Mouse (Mus musculus): ENCODE results near the gene Cryga.
"Not testable (repeated sequence)": the region's sequence is repeated elsewhere in the genome, so short reads cannot be mapped to it uniquely, and the experiment has no call there.

Gene Cryga

DNA sequence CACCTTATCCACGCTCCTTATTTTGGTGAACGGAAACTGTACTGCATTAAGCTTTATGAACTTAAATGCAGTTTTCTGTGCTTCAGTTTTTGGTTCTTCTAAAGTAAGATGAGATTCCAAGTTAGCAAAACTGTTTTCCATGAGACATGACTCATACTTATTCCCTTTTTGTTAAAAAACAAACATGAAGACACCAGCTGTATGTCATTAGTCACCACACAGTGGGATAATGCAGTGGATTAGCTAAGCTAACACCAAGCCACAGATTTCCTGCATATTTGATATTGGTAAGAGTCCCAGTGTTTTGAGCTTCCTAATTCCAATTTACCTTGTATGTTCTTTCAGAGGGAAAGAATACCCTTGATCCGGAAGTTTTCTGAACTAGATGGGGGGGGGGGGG, 11.6 kb downstream of the Cryga start:
- no peak for DNase-seq (ENCODE audit: low spot score in 2 of 2)

GRCm38 (mm10) chr1:65090370-65090769, 12.8 kb downstream of the Cryga start:
- DNase-seq (ENCODE audit: low spot score in 2 of 2) = no peak

DNA sequence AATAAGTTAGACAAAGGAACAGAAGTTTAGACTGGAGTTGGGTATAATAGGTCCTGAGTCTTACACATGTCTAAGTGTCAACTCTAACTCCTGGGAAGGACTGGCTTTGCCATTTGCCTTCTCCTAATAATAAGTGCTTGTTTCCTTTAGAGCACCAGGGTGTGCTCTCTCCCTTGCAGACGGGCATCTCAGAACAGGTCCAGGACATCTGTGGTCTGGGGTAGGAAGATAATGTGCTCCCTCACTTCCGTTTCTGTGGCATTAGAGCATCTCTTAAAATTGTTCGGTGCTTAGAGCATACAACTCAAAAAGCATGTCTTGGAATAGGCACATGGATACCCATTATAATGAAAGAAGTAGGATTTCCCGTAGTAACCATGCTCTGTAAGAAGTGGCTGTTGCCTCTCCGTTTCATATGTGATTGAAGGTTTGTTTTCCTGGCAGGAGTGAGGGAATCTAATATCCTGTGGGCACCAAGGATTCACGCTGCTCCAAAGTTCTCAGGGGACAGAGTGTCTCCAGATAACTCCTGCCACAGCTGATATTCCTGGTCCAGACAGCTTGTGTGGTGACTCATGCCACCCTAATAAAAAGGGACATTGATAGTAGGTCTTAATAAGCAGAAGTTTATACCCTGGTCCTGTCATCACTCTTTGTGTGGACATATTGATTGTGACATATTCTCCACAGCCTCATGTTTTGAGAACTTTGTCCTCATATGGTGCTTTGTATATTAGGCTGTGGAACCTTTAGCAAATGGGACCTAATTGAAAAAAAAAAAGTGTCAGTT, 14.4 kb downstream of the Cryga start:
- no peak for DNase-seq (ENCODE audit: low spot score in 2 of 2)

GRCm38 (mm10) chr1:65082188-65082587, 21.0 kb downstream of the Cryga start, which contains the start of gene Crygb:
Crygb (minus strand) TSS chr1:65082288.
- DNase-seq (ENCODE audit: low spot score in 2 of 2) = no peak

GRCm38 (mm10) chr1:65075607-65076006, 27.6 kb downstream of the Cryga start:
- no peak for DNase-seq (ENCODE audit: low spot score in 2 of 2)

- no peak for DNase-seq (ENCODE audit: low spot score in 2 of 2)
These were observed 29.6 kb downstream of the Cryga start, which contains the start of gene Crygc for GRCm38 (mm10) chr1:65073589-65073988. Crygc (minus strand) TSS chr1:65073689.

GRCm38 (mm10) chr1:65067842-65068241, 35.3 kb downstream of the Cryga start:
- no peak for DNase-seq (ENCODE audit: low spot score in 2 of 2)

- DNase-seq (ENCODE audit: low spot score in 2 of 2) = no peak
These were observed 39.0 kb downstream of the Cryga start for GRCm38 (mm10) chr1:65064201-65064600.

DNA sequence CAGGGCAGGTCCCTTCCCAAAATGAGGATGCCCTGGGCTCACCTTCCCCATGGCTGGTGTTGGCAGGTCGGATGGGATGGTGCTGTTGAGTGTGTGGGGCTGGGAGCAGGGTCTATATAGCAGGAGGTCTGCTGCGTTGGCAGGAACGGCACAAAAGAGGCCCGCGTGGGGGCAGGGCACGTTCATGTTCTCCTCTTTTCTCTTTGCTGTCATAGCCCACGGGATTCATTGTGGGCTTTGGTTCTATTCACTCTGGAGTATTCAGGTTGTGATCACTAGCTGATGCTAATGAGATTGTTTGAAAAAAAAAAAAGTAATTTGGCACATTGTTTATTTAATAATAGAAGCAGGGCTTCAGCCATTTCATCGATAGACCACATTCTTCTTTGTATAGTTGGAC, 39.8 kb downstream of the Cryga start, which contains the start of gene Crygd:
Crygd (minus strand) TSS at position 101 of the 400 bp plus-strand sequence.
- DNase-seq (ENCODE audit: low spot score in 2 of 2) = no peak

- DNase-seq (ENCODE audit: low spot score in 2 of 2) = no peak
These were observed 51.0 kb downstream of the Cryga start for GRCm38 (mm10) chr1:65052140-65052539.

GRCm38 (mm10) chr1:65051696-65052095, 51.5 kb downstream of the Cryga start:
- DNase-seq (ENCODE audit: low spot score in 2 of 2) = no peak

GRCm38 (mm10) chr1:65050952-65051351, 52.2 kb downstream of the Cryga start, which contains the start of gene Cryge:
Cryge (minus strand) TSS chr1:65051149.
- DNase-seq (ENCODE audit: low spot score in 2 of 2) = not testable (repeated sequence)

All from spleen, postnatal 14 days (tissue).